Mouse (Mus musculus): Measurements from ENCODE around the gene Polr3gl. TPM values are rescaled to one million over a fixed set of nuclear protein-coding genes. Genes with fewer than 3 reads are reported as not detected.

Polr3gl gene
- polyA plus RNA-seq, 1 experiment from 2014 or later = 32.1 TPM

GRCm38 (mm10) chr3:96581771-96582515 is 12.0 kb downstream of the Polr3gl start:
- H3K4me2 ChIP-seq (replicated peaks; ENCODE audit: low read depth, low read length) = no peak overlapping the region
- no peak overlapping the region for H3K4me3 ChIP-seq (ENCODE audit: low read length)
- ATAC-seq (ENCODE audit: low FRiP score, low TSS enrichment) = no peak
- peaks cover 23% of the 10 kb centered on the region for H3K4me1 ChIP-seq (ENCODE audit: insufficient read depth, low read length)
- no peaks in the 10 kb centered on the region; the same call in 1 of the 2 replicates for H3K27me3 ChIP-seq (ENCODE audit: insufficient read depth, low read length)
- WGBS = 90% methylated on average over 16 of the region's 16 CpGs
- peaks cover 4% of the 10 kb centered on the region; the same call in 1 of the 2 replicates for H3K9me3 ChIP-seq (ENCODE audit: low read length)
- no peak overlapping the region for H3K9ac ChIP-seq (replicated peaks; ENCODE audit: low read length)
- 0 out of 2 replicates have a peak, but pooled peaks cover 2% of the 10 kb centered on the region for H3K36me3 ChIP-seq (ENCODE audit: insufficient read depth, low read length)
- no peak overlapping the region for H3K27ac ChIP-seq (ENCODE audit: low read length)

DNA sequence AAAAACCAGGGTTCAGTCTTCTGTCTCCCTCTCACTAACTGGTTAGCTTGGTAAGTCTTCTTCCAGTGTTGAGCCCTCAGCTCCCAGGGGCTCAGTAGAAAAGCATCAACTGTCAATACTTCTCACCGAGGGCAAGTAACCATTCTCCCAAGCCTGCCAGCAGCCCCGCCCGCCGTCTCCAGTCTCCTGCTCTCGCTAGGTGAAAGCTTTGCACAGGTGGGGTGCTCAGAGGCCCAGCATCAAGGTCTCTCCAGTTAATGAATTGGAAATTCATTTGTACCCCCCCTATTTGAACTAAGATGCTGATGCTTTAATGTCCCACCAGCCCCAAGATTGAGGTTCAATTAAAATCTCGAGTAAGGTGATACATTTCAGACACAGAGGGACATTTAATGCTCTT is 12.8 kb downstream of the Polr3gl start:
- H3K27ac ChIP-seq (ENCODE audit: low read length) = no peak overlapping the region
- H3K9me3 ChIP-seq (ENCODE audit: low read length) = peaks cover 4% of the 10 kb centered on the region; the same call in 1 of the 2 replicates
- H3K4me1 ChIP-seq (ENCODE audit: insufficient read depth, low read length) = peaks cover 26% of the 10 kb centered on the region
- no peak for ATAC-seq (ENCODE audit: low FRiP score, low TSS enrichment)
- no peak overlapping the region for H3K4me2 ChIP-seq (replicated peaks; ENCODE audit: low read depth, low read length)
- 0 out of 2 replicates have a peak, but pooled peaks cover 2% of the 10 kb centered on the region for H3K36me3 ChIP-seq (ENCODE audit: insufficient read depth, low read length)
- 59% methylated on average over 6 of the region's 6 CpGs for WGBS
- no peak overlapping the region for H3K4me3 ChIP-seq (ENCODE audit: low read length)
- 0 out of 2 replicates have a peak overlapping the region, but pooled peaks have one; percentile 14 for H3K9ac ChIP-seq (replicated peaks; ENCODE audit: low read length)
- H3K27me3 ChIP-seq (ENCODE audit: insufficient read depth, low read length) = no peaks in the 10 kb centered on the region; the same call in 1 of the 2 replicates

DNA sequence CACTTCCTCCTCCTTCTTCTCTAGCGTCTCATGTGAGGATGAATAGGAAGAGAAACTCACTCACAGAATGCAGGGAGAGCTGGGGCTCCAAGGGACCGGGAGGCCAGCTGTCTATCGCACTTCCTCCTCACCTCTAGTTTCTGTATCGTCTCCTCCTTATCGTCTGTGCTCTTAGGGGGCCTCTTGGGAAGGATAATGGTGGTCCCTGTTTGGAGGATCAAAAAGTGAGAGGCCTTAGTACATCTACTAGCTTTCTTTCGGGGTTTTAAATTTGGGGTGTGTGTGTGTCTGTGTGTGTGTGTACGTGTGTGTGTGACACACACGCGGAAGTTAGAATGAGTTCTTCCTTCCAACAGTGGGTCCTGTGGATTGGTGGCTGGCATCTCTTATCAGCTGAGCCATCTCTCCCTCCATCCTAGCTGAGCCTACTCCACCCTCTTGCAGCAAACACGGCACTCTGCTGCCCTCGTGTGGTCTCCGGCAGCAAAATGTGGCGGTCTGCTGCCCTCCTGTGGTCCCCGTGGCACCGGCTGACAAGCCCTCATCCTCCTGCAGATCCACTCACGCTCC is 14.0 kb downstream of the Polr3gl start:
- Histone ChIP-seq H3K27ac (ENCODE audit: low read length) (no peak overlapping the region), H3K9ac (replicated peaks; ENCODE audit: low read length) (peak overlapping the region; percentile 56)

GRCm38 (mm10) chr3:96579239-96579750 is 14.7 kb downstream of the Polr3gl start:
- Histone ChIP-seq H3K4me3 (ENCODE audit: low read length) (no peak overlapping the region), H3K9me3 (ENCODE audit: low read length) (peaks cover 4% of the 10 kb centered on the region; the same call in 1 of the 2 replicates), H3K4me1 (ENCODE audit: insufficient read depth, low read length) (peaks cover 34% of the 10 kb centered on the region), H3K27ac (ENCODE audit: low read length) (no peak overlapping the region), H3K4me2 (replicated peaks; ENCODE audit: low read depth, low read length) (0 out of 2 replicates have a peak overlapping the region, but pooled peaks have one; percentile 51), H3K27me3 (ENCODE audit: insufficient read depth, low read length) (no peaks in the 10 kb centered on the region; the same call in 1 of the 2 replicates), H3K36me3 (ENCODE audit: insufficient read depth, low read length) (0 out of 2 replicates have a peak, but pooled peaks cover 2% of the 10 kb centered on the region), H3K9ac (replicated peaks; ENCODE audit: low read length) (no peak overlapping the region)
- no peak for ATAC-seq (ENCODE audit: low FRiP score, low TSS enrichment)
- 79% methylated on average over 4 of the region's 4 CpGs for WGBS

More for the DNA sequence above, 14.0 kb downstream of the Polr3gl start:
- Histone ChIP-seq H3K4me3 (ENCODE audit: low read length) (peak overlapping the region; percentile 21; the same call in 1 of the 2 replicates), H3K4me2 (replicated peaks; ENCODE audit: low read depth, low read length) (peak overlapping the region; percentile 51), H3K27me3 (ENCODE audit: insufficient read depth, low read length) (no peaks in the 10 kb centered on the region; the same call in 1 of the 2 replicates), H3K4me1 (ENCODE audit: insufficient read depth, low read length) (peaks cover 34% of the 10 kb centered on the region), H3K9me3 (ENCODE audit: low read length) (peaks cover 4% of the 10 kb centered on the region; the same call in 1 of the 2 replicates), H3K36me3 (ENCODE audit: insufficient read depth, low read length) (0 out of 2 replicates have a peak, but pooled peaks cover 2% of the 10 kb centered on the region)
- WGBS = 8% methylated on average over 16 of the region's 16 CpGs
- ATAC-seq (ENCODE audit: low FRiP score, low TSS enrichment) = peak; percentile 43

DNA sequence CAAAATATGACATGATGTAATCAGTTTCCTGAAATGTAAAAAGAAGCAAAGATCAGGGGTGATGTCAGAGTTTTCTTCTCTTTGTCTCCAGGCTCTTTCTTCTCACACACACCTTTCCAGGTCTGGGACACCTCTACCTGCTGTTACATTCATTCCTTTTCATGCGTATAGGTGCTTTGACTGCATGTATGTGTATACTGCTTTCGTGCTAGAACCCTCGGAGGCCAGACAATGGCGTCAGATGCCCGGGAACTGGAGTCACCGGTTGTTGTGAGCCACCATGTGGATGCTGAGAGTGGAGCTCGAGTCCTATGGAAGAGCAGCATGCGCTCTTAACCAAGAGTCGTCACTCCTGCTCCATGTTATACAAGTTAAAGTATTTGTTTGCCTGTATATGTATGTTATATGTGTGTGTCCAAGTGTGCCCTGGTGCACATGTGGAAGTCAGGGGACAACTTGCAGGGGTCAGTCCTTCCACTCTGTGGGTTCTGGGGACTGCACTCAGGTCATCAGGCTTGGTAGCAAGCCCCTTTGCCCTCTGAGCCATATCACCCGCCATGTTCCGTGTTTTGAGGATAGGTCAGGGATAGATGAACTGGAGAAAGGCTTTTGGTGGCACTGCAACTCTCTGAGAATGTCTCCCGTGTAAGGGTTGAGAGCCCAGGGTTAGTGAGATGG is 15.3 kb downstream of the Polr3gl start:
- H3K9me3 ChIP-seq (ENCODE audit: low read length) = peaks cover 2% of the 10 kb centered on the region; the same call in 1 of the 2 replicates
- H3K36me3 ChIP-seq (ENCODE audit: insufficient read depth, low read length) = 0 out of 2 replicates have a peak, but pooled peaks cover 2% of the 10 kb centered on the region
- H3K9ac ChIP-seq (replicated peaks; ENCODE audit: low read length) = no peak overlapping the region
- WGBS = 82% methylated on average over 12 of the region's 12 CpGs
- H3K4me1 ChIP-seq (ENCODE audit: insufficient read depth, low read length) = peaks cover 34% of the 10 kb centered on the region
- H3K27me3 ChIP-seq (ENCODE audit: insufficient read depth, low read length) = no peaks in the 10 kb centered on the region; the same call in 1 of the 2 replicates
- H3K4me3 ChIP-seq (ENCODE audit: low read length) = no peak overlapping the region
- no peak overlapping the region for H3K4me2 ChIP-seq (replicated peaks; ENCODE audit: low read depth, low read length)
- no peak for ATAC-seq (ENCODE audit: low FRiP score, low TSS enrichment)
- no peak overlapping the region for H3K27ac ChIP-seq (ENCODE audit: low read length)

GRCm38 (mm10) chr3:96577566-96577965 is 16.4 kb downstream of the Polr3gl start:
- WGBS = 44% methylated on average over 4 of the region's 4 CpGs
- Histone ChIP-seq H3K9me3 (ENCODE audit: low read length) (no peaks in the 10 kb centered on the region), H3K27me3 (ENCODE audit: insufficient read depth, low read length) (no peaks in the 10 kb centered on the region; the same call in 1 of the 2 replicates), H3K36me3 (ENCODE audit: insufficient read depth, low read length) (0 out of 2 replicates have a peak, but pooled peaks cover 2% of the 10 kb centered on the region), H3K27ac (ENCODE audit: low read length) (peak overlapping the region; percentile 94), H3K4me1 (ENCODE audit: insufficient read depth, low read length) (peaks cover 34% of the 10 kb centered on the region), H3K4me3 (ENCODE audit: low read length) (no peak overlapping the region), H3K4me2 (replicated peaks; ENCODE audit: low read depth, low read length) (peak overlapping the region; percentile 47), H3K9ac (replicated peaks; ENCODE audit: low read length) (peak overlapping the region; percentile 50)
- ATAC-seq (ENCODE audit: low FRiP score, low TSS enrichment) = no peak

- peak; percentile 91 for ATAC-seq (ENCODE audit: low FRiP score, low TSS enrichment)
- peak within 1 kb of the TSS; percentile 14 for H3K4me3 ChIP-seq (ENCODE audit: low read length)
- 7% methylated on average over 17 of the region's 17 CpGs for WGBS
- H3K4me1 ChIP-seq (ENCODE audit: insufficient read depth, low read length) = peaks cover 34% of the 10 kb centered on the region
- peak within 1 kb of the TSS; percentile 94 for H3K27ac ChIP-seq (ENCODE audit: low read length)
- peak within 1 kb of the TSS; percentile 50 for H3K9ac ChIP-seq (replicated peaks; ENCODE audit: low read length)
- no peaks in the 10 kb centered on the region for H3K9me3 ChIP-seq (ENCODE audit: low read length)
- H3K4me2 ChIP-seq (replicated peaks; ENCODE audit: low read depth, low read length) = peak within 1 kb of the TSS; percentile 47
- H3K27me3 ChIP-seq (ENCODE audit: insufficient read depth, low read length) = no peaks in the 10 kb centered on the region; the same call in 1 of the 2 replicates
- 0 out of 2 replicates have a peak, but pooled peaks cover 2% of the 10 kb centered on the region for H3K36me3 ChIP-seq (ENCODE audit: insufficient read depth, low read length)
Measured at GRCm38 (mm10) chr3:96576690-96577541, 17.1 kb downstream of the Polr3gl start, which contains the start of gene Gm16253. Gene Gm16253 (plus strand): TSS chr3:96576984.

DNA sequence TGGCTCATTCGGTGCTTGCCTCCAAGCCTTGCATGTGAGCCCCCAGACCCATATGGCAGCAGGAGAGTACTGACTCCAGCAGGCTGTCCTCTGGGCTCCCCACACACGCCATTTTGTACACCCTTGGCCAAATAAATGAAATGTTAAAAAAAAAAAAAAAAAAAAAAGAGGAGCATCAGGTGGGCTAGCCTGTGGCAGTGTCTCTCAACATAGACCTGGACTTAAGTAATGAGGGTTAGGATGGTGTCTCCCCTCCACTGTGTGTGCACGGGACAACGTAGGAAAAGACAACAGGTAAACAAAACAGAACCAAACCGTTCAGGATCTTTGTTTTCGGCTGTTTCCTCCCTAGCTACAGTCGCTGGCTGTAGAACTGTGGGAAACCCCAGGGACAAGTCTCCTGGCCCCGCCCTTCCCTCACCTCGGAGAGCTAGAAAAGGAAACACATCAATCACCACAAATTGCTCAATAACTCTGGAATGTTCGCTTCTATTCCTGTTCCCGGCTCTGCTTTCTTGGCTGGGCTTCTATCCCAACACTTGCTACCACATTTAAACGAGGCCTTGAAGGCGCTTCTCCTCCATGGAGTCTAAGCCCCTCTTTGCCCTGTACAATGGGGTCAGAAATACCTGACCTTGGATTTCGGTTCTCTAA is 17.8 kb downstream of the Polr3gl start:
- Histone ChIP-seq H3K36me3 (ENCODE audit: insufficient read depth, low read length) (no peaks in the 10 kb centered on the region), H3K4me1 (ENCODE audit: insufficient read depth, low read length) (peaks cover 39% of the 10 kb centered on the region), H3K4me2 (replicated peaks; ENCODE audit: low read depth, low read length) (peak overlapping the region; percentile 47), H3K9me3 (ENCODE audit: low read length) (no peaks in the 10 kb centered on the region), H3K4me3 (ENCODE audit: low read length) (peak overlapping the region; percentile 14), H3K27me3 (ENCODE audit: insufficient read depth, low read length) (no peaks in the 10 kb centered on the region; the same call in 1 of the 2 replicates), H3K9ac (replicated peaks; ENCODE audit: low read length) (peak overlapping the region; percentile 23), H3K27ac (ENCODE audit: low read length) (peak overlapping the region; percentile 94)
- ATAC-seq (ENCODE audit: low FRiP score, low TSS enrichment) = peak; percentile 29
- 28% methylated on average over 14 of the region's 14 CpGs for WGBS
